Mouse (Mus musculus): ENCODE measurements at regions not wholly inside any gene's neighbourhood (a gene's known extent, or its start where the extent isn't known, plus 50 kb on each side); places are given as distances from the start of the nearest gene placed in this dataset.
"Not testable (repeated sequence)": the region's sequence is repeated elsewhere in the genome, so short reads cannot be mapped to it uniquely, and the experiment has no call there.

DNA sequence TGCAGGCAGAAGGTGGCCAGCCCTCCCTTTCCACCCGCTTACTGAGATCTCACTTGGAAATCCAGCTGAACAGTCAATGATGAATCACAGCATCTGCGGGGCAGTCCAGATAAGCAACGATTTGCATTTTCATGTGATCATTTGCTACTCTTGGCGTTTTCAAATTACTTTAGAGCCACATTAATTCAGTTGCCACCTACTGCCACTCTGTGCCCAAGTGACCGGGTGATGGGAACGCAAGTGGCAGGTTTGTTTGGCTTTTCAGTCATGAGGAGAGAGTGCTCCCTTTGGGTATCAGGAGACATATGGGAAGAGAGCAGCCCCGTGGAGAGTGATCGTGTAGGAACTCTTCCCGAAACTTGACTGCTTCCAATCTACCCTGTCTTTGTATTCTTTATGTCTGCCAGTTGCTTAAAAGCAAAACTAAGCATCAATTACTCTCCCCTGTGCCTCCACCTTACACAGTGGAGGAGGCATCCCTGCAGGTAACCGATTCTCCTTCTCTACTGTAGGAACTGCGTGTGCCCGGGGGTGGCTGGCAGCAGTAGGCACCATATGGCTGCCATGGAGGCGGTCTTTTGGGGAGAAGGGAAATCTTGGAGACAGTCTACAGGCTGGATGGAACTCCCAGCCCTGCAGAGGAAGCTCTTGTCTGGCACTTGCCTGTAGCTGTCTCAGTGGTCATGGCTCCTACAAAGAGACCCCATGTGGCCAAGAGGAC lies 132.5 kb upstream of the 1700012A03Rik start:
- intact Hi-C loops (cut with DNase I): loop anchor here (1.0 to 5.0 kb wide), 2 partner anchors 18 to 125 kb away; no protein-coding TSS in a partner anchor
- DNase-seq (ENCODE audit: low spot score in 2 of 2): peak; percentile 75 to 95

DNA sequence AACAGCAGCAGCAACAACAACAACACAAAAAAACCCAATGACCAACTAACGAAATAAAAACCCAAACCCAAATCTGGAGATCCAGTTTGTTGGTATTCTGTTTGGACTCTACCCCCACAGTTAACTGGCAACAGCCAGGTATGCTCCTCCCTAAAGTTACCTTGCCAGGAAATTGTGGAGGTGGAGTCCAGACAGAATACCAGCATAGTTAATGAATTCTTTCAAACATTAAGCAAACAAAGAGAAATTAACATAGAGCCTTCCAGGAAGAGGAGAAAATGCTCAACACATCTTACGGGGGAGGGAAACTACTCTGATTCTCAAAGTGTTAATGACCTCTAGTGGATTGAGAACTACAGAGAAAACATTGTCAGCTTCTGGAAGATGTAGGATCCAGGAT lies 148.3 kb upstream of the 1700012A03Rik start:
- no peak for DNase-seq (ENCODE audit: low spot score in 2 of 2)
- intact Hi-C loops (cut with DNase I): no loop called here

DNA sequence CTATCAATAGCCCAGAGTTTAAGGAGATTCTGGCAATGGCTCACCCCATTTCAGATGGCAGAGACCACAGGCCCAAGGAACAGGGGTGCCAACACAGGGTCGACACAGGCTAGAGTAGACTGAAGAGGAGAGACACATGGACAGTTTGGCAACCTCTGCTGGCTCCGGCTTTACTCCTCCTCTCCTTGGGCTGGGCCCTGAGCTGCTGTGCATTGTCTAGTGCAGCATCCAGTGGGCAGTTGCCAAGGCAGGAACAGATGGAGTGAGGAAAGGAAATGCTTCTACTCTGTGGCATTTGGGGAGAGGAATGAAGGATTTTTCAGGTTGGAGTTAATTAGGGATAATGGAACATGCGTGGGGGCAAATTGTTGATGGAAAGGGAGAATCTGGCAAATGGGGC lies 151.0 kb upstream of the 1700012A03Rik start:
- intact Hi-C loops (cut with DNase I): loop anchor here (1.0 kb wide), 1 partner anchor 18 kb away; no protein-coding TSS in a partner anchor
- DNase-seq (ENCODE audit: low spot score in 2 of 2): peak in 1 of 2 experiments; percentile 84

DNA sequence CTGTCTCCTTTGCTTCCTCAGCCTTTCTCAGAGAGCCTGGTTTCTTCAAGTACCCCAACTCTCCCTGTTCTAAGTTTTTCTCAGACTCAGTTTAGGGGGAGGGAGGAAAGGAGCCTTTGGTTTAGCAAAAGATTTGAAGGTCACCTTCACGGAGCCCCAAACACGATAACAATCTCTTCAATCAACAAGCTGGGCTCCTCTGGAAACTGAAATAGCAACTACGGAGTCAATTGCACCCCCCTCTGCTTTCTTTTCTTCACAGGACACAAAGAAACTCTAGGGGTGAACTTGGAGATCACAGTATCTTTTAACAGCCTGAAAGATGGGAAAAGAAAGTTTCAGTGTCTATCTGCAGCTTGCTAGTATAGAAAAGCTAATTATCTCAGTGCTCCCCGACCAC lies 151.4 kb upstream of the 1700012A03Rik start:
- no peak for DNase-seq (ENCODE audit: low spot score in 2 of 2)
- intact Hi-C loops (cut with DNase I): loop anchor here (1.0 kb wide), 1 partner anchor 19 kb away; no protein-coding TSS in a partner anchor

DNA sequence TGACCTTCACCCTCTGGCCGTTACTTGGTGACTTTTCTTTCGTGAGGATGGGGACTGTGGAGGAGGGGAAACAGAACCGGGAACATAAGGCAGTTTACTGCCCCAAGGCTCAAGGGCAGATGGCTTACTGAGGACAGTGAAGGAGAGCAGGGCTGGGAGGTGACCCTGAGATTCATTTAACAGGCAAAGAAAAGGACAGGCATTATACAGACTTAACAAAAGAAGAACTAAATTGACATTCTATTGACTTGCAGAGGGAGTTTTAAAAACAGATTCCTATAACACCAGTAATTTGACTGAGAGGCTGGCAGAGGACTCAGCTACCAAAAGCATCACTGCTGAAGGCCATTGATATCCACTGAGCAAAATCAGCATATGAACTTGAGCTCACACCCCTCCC lies 153.0 kb upstream of the 1700012A03Rik start:
- intact Hi-C loops (cut with DNase I): no loop called here

DNA sequence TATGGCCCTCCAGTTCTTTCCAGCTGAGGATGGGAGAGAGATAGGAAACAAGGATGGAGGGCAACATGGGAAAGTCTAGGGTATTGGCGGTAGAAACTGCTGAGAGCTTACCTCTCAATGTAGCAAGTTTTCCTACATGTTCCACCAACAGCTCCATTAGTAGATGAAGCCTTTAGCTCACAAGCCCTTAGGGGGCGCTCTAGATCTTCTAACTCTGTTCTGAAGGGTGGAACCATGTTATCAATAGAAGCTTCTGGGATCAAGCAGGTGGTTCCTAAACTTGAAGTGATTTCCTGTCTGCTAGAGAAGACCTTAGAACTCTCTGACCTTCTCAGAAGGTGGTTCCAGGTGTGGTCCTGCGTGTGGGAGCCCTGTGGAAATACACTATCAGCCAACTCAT lies 154.2 kb upstream of the 1700012A03Rik start:
- intact Hi-C loops (cut with DNase I): no loop called here
- peak in 1 of 2 experiments; percentile 37 for DNase-seq (ENCODE audit: low spot score in 2 of 2)

More for the DNA sequence above, 153.0 kb upstream of the 1700012A03Rik start:
- no peak for DNase-seq (ENCODE audit: low spot score in 2 of 2)

DNA sequence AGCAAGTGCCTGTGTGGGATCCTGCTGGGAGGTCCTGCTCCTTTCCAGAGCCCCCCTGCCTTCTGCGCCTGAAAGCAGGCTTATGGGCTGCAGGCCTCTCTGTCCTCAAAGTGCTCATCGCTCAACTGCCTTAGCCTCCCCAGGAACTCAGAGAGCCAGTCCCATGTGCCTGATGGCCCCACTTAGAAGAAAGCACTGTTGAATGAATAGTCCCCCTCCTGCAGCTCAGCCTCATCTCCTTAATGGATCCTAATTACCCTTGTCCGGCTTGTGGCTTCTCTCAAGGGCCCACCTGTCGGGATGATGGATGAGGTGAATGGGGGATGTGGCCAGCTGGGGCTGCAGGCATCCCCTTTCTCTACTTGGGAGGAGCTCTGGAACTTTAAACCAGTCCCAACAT lies 163.1 kb upstream of the 1700012A03Rik start:
- intact Hi-C loops (cut with DNase I): no loop called here
- DNase-seq (ENCODE audit: low spot score in 2 of 2): no peak

DNA sequence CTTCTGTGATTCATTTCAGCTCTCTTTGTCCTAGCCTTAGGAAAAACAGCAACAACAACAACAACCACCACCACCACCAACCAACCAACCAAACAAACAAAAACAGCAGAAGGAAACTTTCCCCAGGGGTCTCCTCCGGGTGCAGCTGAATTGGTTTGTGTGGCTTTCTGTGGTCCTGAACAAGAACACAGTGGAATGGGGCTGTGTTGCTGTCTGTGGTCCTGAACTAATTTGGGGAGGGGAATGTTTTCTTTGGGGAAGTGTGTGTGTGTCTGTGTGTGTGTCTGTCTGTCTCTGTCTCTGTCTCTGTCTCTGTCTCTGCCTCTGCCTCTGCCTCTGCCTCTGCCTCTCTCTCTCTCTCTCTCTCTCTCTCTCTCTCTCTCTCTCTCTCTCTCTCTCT lies 164.8 kb upstream of the 1700012A03Rik start:
- intact Hi-C loops (cut with DNase I); DNase-seq (ENCODE audit: low spot score in 2 of 2): not testable (repeated sequence)

DNA sequence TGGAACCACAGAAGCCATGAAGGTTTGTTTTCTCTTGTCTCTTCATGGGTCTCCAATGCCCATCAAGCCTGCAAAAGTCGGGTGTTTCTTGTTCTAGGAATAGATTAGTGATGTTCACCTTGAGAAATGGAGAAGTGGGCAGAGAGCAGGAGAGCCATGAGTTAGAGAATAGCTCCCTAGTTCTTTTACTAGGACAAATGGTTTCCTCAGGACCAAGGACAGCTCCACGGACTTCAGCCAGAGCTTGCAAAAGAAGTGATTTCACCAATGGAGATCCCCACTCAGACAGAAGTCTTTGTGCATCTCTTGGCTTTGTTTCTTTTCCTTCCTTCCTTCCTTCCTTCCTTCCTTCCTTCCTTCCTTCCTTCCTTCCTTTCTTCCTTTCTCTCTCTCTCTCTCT lies 166.3 kb upstream of the 1700012A03Rik start:
- intact Hi-C loops (cut with DNase I): no loop called here
- no peak for DNase-seq (ENCODE audit: low spot score in 2 of 2)

DNA sequence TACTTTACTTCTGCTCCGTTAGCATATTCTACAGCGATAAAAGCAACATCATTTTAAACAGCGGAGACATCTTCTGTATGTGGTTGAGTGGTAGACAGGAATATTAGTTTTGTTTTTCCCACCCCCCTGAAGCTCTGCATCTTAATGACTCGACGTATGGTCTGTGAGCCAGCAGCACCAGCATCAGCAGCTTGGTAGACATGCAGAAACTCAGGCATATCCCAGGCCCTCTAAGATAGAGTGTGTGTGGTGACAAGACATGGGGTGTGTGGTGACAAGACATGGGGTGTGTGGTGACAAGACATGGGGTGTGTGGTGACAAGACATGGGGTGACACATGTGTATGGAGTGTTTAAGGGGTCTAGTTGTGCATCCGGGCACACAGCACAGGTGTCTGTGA lies 175.4 kb upstream of the 1700012A03Rik start:
- DNase-seq (ENCODE audit: low spot score in 2 of 2): no peak
- intact Hi-C loops (cut with DNase I): no loop called here

DNA sequence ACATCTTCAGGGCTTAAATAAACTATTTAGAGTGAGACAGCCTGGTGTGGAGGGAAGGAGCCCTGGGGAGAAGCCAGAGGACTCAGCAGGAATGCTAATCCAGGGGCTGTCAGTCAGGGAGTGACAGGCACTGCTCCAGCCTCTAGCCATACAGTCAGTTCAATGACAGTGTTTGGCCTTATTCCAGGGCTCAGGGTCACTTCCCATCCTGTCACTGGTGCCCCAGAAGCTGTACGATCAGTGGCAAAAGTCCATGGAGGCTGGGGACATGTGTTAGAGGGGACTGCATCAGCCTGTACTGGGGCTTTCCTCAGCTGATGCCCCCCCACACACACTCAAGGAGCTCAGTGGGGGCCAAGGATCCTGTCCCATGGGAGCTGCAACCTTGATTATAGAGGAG lies 176.1 kb upstream of the 1700012A03Rik start:
- intact Hi-C loops (cut with DNase I): no loop called here
- no peak for DNase-seq (ENCODE audit: low spot score in 2 of 2)

DNA sequence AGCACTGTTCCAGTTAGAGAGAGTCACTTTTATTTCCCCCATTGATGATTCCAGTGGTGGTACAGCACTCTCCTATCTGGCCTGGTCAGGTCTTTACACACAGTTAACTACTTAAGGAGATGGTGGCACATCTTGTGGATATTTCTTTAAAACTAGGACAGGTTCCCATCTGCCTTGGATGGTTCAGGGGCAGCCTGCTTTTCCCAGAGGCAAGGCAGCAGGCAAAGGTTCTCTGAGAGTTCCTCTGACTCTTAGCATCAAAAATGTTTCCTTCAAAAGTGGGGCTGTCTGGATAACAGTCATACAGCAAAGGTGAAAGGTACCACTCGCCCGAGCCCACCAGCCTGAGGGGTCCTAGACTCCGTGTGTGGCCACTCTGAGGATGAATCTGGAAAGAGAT lies 178.3 kb upstream of the 1700012A03Rik start:
- DNase-seq (ENCODE audit: low spot score in 2 of 2): no peak
- intact Hi-C loops (cut with DNase I): no loop called here

DNA sequence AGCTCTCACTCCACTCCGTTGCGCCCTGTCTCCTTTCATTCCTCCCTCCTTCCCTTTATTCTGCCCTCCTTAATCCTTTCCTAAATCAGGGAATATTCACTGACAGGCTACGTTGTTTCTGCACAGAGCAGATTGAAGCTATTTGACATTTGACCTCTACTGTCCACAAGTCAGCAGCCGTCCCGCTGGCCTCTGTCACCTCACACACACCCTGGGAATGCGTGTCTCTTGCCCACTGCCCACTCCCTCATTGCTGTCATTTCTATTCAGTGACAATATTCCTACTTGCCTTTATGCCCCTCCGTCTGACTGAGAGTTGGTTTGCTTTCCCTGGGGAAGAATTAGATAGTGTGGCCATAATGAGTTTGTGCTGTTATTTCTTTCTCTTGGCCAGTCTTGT lies 188.1 kb upstream of the 1700012A03Rik start:
- no peak for DNase-seq (ENCODE audit: low spot score in 2 of 2)
- intact Hi-C loops (cut with DNase I): no loop called here

DNA sequence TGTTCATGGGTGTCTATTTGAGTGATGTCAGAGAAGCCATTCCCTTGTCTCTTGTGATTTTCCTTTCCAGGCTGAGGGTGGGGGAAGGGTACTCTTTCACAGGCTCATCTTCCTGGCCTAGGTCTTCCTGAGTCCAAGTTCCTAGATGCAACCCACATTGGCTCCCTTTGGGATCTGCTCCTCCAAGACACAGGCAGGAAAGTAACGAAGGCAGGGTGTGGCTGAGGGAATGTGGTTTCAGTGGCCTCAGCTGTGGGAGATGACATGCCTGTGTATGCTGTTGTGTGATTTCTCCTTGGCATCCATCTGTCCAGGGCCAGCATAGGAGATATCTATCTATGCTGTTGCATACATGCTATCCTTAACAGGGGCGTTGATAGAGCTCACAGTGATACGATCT lies 190.4 kb upstream of the 1700012A03Rik start:
- intact Hi-C loops (cut with DNase I): no loop called here
- no peak for DNase-seq (ENCODE audit: low spot score in 2 of 2)

DNA sequence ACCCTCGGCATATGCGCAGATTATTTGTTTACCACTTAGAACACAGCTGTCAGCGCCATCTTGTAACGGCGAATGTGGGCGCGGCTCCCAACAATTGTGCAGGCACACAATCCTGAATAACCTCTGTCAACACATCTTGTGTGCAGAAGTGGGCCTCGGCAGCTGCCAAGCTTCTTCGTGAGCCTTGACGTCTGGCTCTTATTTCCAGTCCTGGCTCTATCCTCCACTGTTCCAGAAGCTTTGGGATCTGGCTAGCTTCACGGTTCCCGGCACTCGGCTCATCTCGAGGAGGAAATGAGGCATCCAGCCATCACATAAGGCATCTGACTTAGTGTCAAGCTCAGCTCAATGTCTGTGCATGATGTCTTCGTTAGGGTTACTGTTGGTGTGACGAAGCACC lies 195.8 kb upstream of the 1700012A03Rik start:
- intact Hi-C loops (cut with DNase I): no loop called here

DNA sequence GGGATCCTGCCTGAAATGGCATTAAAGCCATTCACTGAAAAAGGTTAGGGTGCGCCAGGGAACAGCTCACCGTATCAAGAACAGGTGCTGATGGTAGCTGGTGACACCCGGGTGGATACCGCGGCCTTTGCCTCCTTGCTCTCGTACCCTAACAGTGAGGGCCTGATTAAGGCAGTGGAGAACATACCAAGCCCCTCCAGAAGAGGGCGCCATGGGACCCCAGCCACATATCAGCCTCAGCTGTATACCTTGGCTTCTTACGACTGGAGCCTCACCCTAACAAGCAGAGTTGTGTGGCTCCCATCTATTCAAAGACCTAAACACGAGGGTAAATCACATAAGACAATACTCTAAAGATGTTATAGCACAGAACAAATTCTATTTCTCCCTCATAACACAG lies 203.7 kb upstream of the 1700012A03Rik start:
- intact Hi-C loops (cut with DNase I): no loop called here
- peak in 1 of 2 experiments; percentile 12 for DNase-seq (ENCODE audit: low spot score in 2 of 2)

More for the DNA sequence above, 195.8 kb upstream of the 1700012A03Rik start:
- DNase-seq (ENCODE audit: low spot score in 2 of 2): no peak

DNA sequence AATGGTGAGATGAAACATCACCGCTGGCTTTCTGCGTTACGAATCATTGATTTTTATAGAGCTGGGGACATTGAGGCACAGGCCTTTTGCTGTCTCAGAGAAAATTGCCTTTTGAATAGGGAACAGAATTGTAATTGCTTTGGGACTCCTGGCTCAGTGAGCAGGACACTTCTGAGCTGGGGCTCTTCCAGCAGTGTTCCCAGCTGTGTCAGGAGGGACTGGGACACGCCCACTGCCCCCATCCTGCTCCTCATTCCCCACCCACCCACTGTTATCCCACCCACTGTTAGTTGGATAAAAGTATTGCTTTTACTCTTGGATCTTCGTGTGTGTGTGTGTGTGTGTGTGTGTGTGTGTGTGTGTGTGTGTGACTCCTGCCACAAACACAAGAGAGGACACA lies 204.4 kb upstream of the 1700012A03Rik start:
- no peak for DNase-seq (ENCODE audit: low spot score in 2 of 2)
- intact Hi-C loops (cut with DNase I): no loop called here

DNA sequence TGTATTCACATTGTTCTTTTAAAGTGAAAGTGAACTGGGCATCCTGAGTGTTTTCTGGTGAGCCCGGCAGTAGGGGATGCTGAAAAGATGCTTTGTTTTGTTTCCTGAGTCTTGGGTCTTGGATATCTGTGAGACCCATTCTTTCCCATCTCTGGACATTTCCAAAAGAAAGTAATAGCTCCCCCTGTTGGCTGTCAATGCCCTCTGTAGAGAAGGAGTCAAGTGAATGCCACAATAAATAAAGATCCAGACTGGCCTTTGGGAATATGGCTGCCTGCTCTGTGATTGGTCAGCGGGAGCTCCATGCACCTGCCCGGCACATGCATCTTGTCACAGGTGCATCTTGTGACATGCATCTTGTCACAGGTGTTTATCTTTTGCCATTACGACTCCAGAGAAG lies 209.4 kb upstream of the 1700012A03Rik start:
- intact Hi-C loops (cut with DNase I): no loop called here
- DNase-seq (ENCODE audit: low spot score in 2 of 2): no peak

DNA sequence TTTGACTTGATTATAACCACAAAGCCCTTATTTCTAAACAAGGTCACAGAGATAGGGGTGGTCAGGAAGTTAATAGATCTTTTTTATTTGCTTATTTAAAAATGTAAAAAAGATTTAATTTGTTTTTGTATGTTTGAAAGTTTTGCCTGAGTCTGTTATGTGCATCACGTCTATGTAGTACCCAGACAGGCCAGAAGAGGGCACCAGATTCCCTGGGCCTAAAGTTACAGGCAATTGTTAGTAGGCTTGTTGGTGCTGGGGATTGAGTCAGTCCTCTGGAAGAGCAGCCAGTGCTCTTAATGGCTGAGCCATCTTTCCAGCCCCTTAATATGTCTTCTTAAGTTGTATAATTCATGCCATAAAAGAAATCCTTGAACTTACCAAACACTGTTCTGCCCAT lies 211.5 kb upstream of the 1700012A03Rik start:
- intact Hi-C loops (cut with DNase I): no loop called here

DNA sequence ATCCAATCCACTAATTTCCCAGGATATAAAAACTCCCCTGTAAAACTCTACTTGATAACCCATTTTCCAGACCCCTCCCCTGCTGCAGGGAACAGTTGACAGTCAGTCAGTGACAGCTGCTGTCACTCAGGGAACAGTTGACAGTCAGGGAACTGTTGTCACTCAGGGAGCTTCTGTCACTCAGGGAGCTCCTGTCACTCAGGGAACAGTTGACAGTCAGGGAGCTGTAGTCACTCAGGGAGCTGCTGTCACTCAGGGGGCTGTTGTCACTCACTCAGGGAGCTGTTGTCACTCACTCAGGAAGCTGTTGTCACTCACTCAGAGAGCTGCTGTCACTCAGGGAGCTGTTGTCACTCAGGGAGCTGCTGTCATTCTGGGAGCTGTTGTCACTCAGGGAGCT lies 214.3 kb upstream of the 1700012A03Rik start:
- intact Hi-C loops (cut with DNase I): no loop called here
- no peak for DNase-seq (ENCODE audit: low spot score in 2 of 2)

More for the DNA sequence above, 211.5 kb upstream of the 1700012A03Rik start:
- DNase-seq (ENCODE audit: low spot score in 2 of 2): no peak

DNA sequence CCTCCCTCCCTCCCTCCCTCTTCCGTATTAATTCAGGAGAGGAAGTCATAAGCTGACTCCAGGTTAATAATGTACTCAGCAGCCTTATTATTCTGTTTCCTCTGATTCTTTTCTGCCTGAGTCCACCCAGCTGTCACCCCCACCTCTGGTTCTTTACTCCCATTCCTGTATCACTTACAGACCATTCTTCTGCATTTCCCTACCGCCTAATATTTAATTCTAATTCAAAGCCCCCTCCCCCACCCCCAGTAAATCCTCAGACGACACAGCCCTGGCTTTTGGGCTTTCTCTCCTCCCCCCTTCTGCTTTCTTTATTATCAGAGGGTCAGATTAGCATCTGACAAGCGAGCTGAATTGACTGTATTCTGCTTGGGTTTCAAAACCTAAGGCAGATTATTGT lies 215.5 kb upstream of the 1700012A03Rik start:
- no peak for DNase-seq (ENCODE audit: low spot score in 2 of 2)
- intact Hi-C loops (cut with DNase I): no loop called here

DNA sequence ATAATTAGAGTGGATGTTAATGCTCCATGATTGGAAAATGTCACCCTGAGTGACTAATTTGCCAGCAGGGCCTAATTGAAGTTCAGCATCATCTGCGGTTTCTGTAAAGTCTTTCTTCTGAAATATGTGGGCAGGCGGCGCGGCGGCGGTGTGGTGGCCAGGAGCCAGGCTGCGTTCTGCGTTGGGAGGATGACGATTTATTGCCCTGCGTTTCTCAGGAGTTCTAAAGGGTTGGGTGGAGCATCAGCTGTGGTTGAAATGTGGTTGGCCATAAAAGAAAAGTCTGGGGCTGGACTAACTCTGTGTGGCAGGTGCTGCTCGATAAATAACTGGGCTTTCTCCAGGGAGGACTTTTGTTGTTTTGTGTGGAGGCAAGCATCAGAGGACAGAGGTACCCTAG lies 219.4 kb upstream of the 1700012A03Rik start:
- DNase-seq (ENCODE audit: low spot score in 2 of 2): peak in 1 of 2 experiments; percentile 25
- intact Hi-C loops (cut with DNase I): no loop called here
